Comparison of ENCODE assay signal across 11 mouse cellular contexts in the genomic region with DNA sequence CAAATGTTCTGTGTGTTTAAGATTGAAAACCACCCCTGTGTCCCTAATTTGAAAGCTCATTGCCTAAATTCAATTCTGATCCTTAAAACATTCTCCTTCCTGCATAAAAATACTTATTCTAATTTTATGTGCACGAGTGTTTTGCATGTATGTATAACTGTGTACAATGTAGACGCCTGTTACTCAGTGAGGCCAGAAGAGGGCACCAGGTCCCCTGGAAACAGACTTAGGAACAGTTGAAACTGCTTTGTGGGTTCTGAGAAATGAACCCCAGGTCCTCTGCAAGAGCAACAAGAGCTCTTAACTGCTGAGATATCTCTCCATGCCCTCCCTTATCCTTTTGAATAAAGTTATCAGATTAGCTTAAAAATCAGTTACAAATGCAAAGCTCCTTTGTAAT. TPM values are rescaled to one million over a fixed set of nuclear protein-coding genes. Genes with fewer than 3 reads are reported as not detected.
DNase-seq lines count a peak whose midpoint lies in the region; ATAC-seq lines count a peak whose summit lies in the region.
"Had no signal": no experiment of that assay in that cellular context is flagged by ENCODE, and none has a peak within 500 bp of the region (broad histone marks: within the 10 kb centered on the region; RNA-seq: fewer than 3 reads in every experiment).

No protein-coding gene starts in this region.

- H3K27me3 ChIP-seq in liver, embryonic 12.5 days (replicated peaks): no peaks in the 10 kb centered on the region

- 23% methylated on average over 2 of the region's 2 CpGs for WGBS in liver, embryonic 12.5 days (ENCODE audit: insufficient replicate concordance)

- DNase-seq in cerebellum, postnatal 14 days: peak; percentile 28 to 37
- DNase-seq in cerebellum, adult 11 months: no peak
- DNase-seq in liver: peak; percentile 40
- DNase-seq in cerebellum, postnatal 25 days: peak; percentile 8 to 21
- DNase-seq in mesoderm, embryonic 11.5 days (ENCODE audit: low read depth, low spot score): peak; percentile 12
- no peak for DNase-seq in testis, postnatal 14 days (ENCODE audit: low spot score)
- DNase-seq in gastrocnemius, postnatal 36 days: no peak

- H3K4me1 ChIP-seq in liver, embryonic 12.5 days: peaks cover 8% of the 10 kb centered on the region

- H3K4me2 ChIP-seq in liver, embryonic 12.5 days: no peak overlapping the region

- no peak overlapping the region for H3K27ac ChIP-seq in liver, embryonic 12.5 days
- H3K27ac ChIP-seq: macrophage had no signal

- H3K9me3 ChIP-seq in liver, embryonic 12.5 days (replicated peaks): no peaks in the 10 kb centered on the region

- ATAC-seq in liver, embryonic 12.5 days: no peak

- no peak overlapping the region for H3K4me3 ChIP-seq in liver, embryonic 12.5 days

- intact Hi-C loops in gastrocnemius, postnatal 36 days (cut with DNase I): loop anchor here (5.0 kb wide), 1 partner anchor 50 kb away; no protein-coding TSS in a partner anchor

- no peak overlapping the region for H3K9ac ChIP-seq in liver, embryonic 12.5 days

- H3K36me3 ChIP-seq in liver, embryonic 12.5 days: no peaks in the 10 kb centered on the region

RNA-seq across cellular contexts. Expression of gene Gcsam, which starts 27.7 kb away (rescaled TPM):
- 1.8 and 2.3 TPM in 2 replicates for polyA plus RNA-seq in liver, embryonic 12.5 days (2016; fragmentation: Nextera tagmentation; extraction: Ambion mirVana)
- total RNA-seq in gastrocnemius, postnatal 36 days (2021): under 1 TPM in 1 of 2 experiments, not detected in 1; 0.07 TPM

RNA-seq across cellular contexts. Expression of gene Slc9c1, which starts 47.4 kb away (rescaled TPM):
- polyA plus RNA-seq in liver, embryonic 12.5 days (2016; fragmentation: Nextera tagmentation; extraction: Ambion mirVana): not detected in 2 replicates
- total RNA-seq in gastrocnemius, postnatal 36 days (2021): not detected
- polyA plus RNA-seq: heart, embryonic 14.5 days; macrophage; stomach, embryonic 14.5 days had no signal

RNA-seq across cellular contexts. Expression of gene Gm17783, which starts 50.7 kb away (rescaled TPM):
- polyA plus RNA-seq in liver, embryonic 12.5 days (2016; fragmentation: Nextera tagmentation; extraction: Ambion mirVana): not detected in 2 replicates
- total RNA-seq in gastrocnemius, postnatal 36 days (2021): not detected
- polyA plus RNA-seq: heart, embryonic 14.5 days; macrophage had no signal

Comparison
In these comparisons a context has a peak if more than half of its experiments do, and no peak if none do; other contexts are left out.
1. DNase-seq: peak in cerebellum, postnatal 14 days (2 of 2), liver (single experiment), cerebellum, postnatal 25 days (2 of 2) and mesoderm, embryonic 11.5 days (single experiment); none in cerebellum, adult 11 months (single experiment), testis, postnatal 14 days (single experiment) and gastrocnemius, postnatal 36 days (0 of 2).